Mouse (Mus musculus) heart, adult 10 weeks (tissue): ENCODE data around the gene Chrna4. TPM values are rescaled to one million over a fixed set of nuclear protein-coding genes. Genes with fewer than 3 reads are reported as not detected.

Source experiments
- polyA plus RNA-seq: library from polyadenylated mRNA; stranded (reverse); fragments of 350-450 nt; fragmentation: Illumina TruSeq; extraction: RNeasy Lipid Tissue Mini Kit (QIAGEN cat#74804); gene quantifications from one replicate; pipeline ENCODE4 v1.2.3, GENCODE M21; 2014; ENCODE audit warnings: low read depth, low replicate concordance

Gene Chrna4
- not detected for polyA plus RNA-seq

GRCm38 (mm10) chr2:181043437-181043836, at the start of gene Chrna4:
Gene Chrna4 (minus strand): TSS chr2:181043546.

GRCm38 (mm10) chr2:180986449-180986848, 56.9 kb downstream of the Chrna4 start, which contains the start of gene Col20a1:
Gene Col20a1 (plus strand): TSS chr2:180986535.

Other genes with a start within 250 kb of the Chrna4 start
- 30.8 TPM for gene Ythdf1, start 122.6 kb downstream of the Chrna4 start, polyA plus RNA-seq
- gene Birc7, start 114.5 kb downstream of the Chrna4 start, polyA plus RNA-seq: not detected
- gene Nkain4, start 88.8 kb downstream of the Chrna4 start, polyA plus RNA-seq: 12.2 TPM
- 37.7 TPM for gene Arfgap1, start 76.3 kb downstream of the Chrna4 start, polyA plus RNA-seq
- gene Col20a1, start 57.0 kb downstream of the Chrna4 start, polyA plus RNA-seq: 0.76 TPM
- gene Kcnq2, start 91.8 kb upstream of the Chrna4 start, polyA plus RNA-seq: 0.08 TPM
- 1,071 TPM for gene Eef1a2, start 113.5 kb upstream of the Chrna4 start, polyA plus RNA-seq
- 60.6 TPM for gene Ppdpf, start 143.7 kb upstream of the Chrna4 start, polyA plus RNA-seq
- not detected for gene Ptk6, start 159.2 kb upstream of the Chrna4 start, polyA plus RNA-seq
- 0.39 TPM for gene Srms, start 169.6 kb upstream of the Chrna4 start, polyA plus RNA-seq
- gene Fndc11, start 176.5 kb upstream of the Chrna4 start, polyA plus RNA-seq: not detected
- gene Helz2, start 198.5 kb upstream of the Chrna4 start, polyA plus RNA-seq: 11.0 TPM
- 9.5 TPM for gene Gmeb2, start 244.5 kb upstream of the Chrna4 start, polyA plus RNA-seq